Mouse (Mus musculus): ENCODE measurements around the gene Egln3.

The Egln3 gene

DNA sequence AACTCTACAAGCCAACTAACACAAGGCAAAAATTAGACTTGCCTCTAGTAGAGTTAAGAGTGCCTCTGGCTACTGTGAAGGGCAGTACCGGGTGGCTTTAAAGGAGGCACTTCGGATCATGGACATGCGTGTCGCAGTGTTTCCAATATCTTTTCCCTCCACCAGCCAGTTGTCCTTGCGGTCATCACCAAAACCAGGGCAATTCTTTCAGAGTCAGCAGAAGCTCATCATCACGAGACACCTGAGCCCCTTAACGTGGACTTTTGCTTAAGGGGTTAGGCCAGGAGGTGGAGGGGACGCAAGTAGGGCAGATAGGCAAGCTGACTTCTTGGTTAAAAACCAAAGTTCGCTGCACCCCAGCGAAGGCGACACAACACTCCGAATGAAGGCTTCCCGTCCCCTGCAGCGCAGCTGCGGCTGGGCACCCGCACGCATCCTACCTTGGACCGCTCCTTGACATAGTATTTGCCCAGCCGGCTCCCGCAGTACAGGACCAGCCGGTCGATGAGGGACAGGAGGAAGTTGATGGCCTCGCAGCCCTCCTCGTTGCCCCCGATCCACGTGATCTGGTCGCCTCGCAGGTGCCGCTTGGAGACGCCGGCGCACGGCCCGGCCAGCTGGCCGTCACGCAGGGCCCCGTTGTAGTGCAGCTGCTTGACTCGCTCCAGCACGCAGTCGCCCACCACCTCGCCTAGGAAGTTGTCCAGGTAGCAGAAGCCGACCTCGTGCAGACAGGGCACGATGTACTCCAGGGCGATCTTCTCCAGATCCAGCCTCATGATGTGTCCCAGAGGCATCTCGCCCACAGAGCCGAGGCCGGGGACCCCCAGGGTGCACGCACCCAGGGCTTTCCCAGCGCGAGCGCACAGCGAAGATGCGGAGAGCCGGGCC lies 650 bp downstream of the Egln3 start:
- DNase-seq (ENCODE audit: low spot score) = peak; percentile 19

DNA sequence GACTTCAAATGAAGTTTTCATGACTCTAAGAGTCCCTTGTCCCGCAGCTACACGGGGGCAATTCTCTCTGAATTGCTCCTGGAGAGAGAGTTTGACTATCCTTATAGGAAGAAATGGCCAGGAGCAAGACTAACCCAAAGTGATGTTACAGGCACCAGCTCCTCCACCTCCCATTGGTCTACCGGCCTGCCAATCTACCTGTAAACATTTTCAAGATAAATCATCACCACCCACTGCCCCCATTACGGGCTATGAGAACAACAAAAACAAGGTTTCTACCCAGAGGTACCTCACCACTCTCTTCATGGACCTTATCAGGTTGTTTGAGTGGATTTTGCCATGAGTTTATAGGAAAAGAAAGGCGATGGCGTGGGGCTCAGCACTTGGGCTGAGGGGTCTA lies 1.4 kb downstream of the Egln3 start:
- no peak for DNase-seq (ENCODE audit: low spot score)

DNA sequence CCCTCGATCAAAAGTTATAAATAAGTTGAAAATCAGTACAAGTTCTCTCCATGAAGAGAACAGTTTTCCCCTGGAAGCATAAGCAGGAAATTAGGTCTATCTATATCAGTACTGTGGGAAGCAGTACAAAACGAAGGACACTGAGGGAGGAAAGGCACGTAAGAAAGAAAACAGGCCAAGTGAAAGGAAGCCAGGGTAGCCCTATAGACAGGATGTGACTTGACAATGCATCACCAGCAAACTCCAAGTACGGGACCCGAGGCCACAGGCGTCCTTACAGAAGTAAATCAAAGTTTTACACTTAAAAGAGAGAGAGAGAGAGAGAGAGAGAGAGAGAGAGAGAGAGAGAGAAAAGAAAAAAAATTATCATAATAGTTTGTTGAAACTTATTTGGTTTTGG lies 2.8 kb downstream of the Egln3 start:
- no peak for DNase-seq (ENCODE audit: low spot score)

DNA sequence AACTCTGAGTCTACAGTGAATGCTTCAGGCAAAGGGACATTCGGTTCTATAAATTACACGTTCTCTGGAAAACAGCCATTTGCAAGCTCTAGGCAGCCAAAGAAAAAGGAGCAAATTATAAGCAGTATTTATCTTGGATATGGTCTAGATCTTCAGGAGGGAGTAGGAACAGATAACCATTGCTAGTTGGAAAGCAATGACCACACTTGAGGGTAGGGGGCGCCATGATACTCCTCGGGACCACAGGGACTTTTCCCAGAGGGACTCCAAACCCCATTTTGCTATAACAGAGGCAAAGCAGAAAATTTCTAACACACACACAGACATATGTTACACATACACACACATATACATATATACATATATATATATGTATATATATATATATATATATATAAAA lies 3.5 kb downstream of the Egln3 start:
- no peak for DNase-seq (ENCODE audit: low spot score)

DNA sequence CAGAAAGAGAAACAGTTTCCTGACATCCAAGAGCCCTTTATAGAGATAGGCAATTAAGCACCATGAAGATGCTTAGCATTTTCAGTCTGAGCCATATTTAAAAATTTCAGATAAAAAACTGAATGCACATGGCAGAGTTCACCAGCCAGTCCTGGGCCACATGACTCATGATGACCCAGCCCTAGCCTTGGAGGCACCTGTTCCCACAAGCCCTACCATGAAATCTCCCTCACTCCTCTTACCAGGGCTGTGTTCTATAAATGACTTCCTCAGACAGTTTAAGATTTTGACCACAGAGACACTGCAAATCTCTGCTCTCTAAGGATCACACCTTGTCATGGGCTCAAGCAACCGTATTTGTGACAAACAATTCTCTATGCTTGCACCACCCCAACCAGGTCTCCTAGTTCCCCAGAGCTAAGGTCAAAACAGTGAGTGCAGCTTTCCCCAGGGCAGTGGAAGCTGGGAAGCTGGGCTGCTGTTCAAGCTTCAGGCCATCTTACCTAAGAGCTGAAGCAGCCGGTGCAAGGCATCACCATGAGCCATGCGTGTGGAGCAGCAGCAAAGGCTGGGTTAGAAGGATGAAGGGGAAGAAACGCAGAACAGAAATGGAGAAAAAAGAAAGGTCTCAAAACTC lies 5.3 kb downstream of the Egln3 start:
- DNase-seq (ENCODE audit: low spot score) = no peak

DNA sequence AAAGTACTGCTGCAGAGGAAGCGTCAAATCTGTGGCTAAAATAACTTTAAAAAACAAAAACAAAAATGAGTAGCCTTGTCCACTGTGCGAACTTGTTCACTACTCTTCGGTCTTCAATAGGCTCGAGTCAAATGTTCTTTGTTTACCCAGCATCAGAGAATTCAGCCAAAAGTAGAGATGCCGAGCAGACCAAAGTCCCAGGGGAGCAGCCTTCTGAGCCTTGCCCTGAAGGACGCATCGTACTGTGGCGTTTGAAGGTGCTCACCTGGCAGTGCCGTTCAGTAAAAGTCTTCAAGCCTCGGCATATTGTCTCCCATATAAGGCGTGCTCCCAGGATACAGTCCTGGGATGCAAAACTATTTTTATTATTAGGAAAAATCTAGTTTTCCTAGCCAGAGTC lies 5.8 kb downstream of the Egln3 start:
- no peak for DNase-seq (ENCODE audit: low spot score)

DNA sequence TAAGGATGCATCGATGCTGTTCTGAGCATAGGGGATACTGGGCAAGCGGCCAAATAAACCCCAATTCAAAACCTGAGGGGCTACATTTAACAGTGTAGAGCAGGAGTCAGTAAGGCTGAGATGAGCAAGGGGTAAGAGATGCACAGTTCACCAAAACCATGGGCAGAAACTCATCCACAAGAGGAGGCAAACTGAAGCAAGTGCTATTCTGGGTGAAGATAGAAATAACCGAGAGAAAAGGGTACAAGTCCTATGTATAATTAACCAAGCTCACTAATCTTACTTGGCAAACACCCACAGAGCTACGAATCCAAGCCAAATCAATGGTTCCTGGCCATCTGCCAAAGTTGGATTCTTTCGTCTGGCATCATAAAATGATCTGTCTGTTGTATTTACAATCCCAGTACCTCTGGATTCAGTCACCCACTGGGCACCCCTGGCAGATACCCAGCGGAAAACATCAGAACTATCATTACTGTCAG lies 6.3 kb downstream of the Egln3 start:
- no peak for DNase-seq (ENCODE audit: low spot score)

DNA sequence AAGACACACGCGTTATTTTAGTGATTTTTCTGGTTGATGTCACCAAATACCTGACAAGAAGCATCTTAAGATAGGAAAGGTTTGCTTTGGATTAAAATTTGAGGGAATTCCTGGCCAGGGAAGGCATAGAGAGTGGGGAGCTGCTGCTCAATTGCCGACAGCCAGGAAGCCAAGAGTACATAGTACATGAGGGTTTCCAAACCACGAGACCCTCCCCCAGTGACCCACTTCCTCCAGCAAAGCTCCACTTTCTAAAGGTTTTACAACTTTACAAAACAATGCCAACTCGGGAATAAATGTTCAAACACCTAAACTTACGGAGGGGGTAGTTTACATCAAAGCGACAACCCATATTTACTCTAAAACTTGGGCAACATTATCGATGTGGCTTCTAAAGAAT lies 6.8 kb downstream of the Egln3 start:
- DNase-seq (ENCODE audit: low spot score) = no peak

DNA sequence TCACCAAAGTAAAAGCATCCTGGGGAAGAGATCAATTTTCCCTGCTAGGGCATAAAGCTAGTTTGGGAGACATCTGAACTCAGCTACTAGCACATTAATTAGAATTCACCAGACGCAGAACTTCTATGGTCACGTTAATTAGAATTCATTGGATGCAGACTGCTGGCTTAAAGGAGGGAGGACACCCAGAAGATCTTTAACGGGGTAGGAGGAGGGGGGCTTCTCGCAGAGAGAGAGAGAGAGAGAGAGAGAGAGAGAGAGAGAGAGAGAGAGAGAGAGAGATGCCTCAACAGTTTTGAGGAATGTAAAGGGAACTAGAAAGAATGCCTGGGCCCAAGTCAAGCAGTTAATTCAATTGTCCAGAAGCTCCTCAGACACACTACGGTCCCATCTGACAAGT lies 9.5 kb downstream of the Egln3 start:
- DNase-seq (ENCODE audit: low spot score) = no peak

DNA sequence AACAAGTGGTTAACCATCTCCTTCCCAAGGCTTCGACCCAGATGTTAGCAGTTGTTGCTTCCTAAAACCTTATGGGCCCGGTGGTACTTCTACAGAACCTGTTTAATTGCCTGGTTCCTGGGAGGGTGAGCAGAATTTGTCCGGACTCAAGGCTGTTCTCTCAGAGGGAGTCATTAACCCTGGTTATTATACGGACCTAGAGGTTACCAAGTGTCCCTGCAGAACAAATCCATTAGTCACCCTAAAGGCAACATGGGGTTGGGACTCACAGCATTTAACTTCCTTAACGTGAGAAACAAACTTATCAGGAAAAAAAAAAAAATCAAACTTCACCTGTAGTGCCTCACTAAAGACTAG lies 11.4 kb downstream of the Egln3 start:
- no peak for DNase-seq (ENCODE audit: low spot score)

DNA sequence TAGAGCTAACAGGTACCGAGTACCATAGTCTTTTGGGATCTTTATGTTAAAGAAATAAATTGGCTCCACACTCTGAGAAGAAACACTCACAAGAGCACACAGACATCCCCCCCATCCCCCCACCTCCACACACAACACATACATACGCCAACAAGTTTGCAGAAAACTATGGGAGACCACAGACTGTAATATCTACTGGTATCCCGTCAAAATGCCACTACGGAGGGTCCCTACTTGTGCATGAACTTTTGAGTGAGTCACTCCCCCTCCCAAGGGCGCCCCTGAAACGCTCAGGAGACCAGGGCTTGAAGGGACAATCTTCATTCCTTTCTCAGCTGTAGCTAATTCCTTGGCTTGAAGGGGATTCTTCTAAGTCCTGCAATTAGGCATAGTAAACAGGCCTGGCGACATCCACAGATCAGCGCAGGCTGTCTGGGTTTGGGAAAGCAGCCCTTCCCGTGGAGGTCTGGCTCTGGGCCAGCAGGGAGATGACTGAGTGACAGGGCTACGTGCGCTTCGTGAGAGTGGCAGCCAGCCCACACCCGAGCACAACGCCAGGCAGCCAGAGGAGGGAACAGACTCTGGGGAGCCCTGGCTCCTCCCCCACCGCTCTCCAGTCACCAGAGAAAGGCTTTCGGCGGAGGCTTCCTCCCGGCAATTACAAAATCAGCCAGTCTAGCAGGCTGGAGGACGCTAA lies 11.9 kb downstream of the Egln3 start:
- DNase-seq (ENCODE audit: low spot score) = peak; percentile 68

DNA sequence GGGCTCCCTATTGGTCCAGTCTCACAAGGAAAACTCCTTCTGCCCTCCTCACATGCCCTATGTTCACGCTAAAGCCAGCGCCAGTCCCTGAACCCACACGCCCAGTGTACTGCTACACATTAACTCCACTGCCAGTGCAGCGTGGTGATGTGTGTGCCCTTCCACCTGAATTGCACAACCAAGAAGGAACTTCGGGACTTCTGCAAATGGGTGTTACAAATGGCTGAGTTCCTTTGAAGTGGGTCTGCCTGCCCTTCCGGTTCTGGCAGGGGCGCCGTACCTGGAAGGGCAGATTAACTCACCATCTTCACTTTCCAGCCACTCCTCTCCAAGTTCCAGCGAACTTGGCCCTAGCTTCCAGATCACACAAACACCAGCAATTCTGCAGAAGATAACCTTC lies 12.5 kb downstream of the Egln3 start:
- no peak for DNase-seq (ENCODE audit: low spot score)

DNA sequence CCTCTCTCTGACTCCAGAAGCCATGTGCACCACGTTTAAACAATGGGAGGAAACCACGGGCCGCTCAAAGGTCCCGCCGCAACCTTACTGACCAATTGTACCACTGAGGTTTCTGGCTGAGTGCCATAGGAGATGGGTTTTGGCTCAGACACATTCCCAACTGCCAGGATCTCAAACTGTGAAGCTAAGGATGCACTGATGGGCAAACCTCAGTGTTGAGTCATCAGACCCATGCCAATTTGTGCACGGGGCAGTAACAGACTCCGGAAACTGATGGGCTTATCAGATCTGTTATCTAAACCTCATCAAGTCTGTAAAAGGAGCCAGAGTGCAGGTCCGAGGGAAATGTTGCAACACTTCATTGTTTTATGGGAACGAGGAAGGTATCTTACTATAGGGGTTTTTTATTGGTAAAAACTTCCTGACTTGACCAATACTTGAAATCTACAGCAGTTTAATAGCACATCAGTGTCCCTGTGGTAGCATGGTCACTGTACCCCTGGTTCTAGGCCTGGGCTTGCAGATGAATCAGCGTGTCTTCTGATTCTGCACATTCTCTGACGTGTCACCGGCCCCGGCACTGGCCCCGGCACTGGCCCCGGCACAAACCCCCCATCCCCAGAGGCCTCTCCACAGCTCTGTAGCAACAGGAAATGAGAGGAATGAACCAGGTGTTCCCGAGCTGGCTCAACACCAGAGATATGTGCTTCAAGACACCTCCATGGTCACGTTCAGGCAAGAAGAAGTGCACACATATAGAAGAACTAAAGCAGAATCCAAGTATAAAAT lies 15.7 kb downstream of the Egln3 start:
- no peak for DNase-seq (ENCODE audit: low spot score)

DNA sequence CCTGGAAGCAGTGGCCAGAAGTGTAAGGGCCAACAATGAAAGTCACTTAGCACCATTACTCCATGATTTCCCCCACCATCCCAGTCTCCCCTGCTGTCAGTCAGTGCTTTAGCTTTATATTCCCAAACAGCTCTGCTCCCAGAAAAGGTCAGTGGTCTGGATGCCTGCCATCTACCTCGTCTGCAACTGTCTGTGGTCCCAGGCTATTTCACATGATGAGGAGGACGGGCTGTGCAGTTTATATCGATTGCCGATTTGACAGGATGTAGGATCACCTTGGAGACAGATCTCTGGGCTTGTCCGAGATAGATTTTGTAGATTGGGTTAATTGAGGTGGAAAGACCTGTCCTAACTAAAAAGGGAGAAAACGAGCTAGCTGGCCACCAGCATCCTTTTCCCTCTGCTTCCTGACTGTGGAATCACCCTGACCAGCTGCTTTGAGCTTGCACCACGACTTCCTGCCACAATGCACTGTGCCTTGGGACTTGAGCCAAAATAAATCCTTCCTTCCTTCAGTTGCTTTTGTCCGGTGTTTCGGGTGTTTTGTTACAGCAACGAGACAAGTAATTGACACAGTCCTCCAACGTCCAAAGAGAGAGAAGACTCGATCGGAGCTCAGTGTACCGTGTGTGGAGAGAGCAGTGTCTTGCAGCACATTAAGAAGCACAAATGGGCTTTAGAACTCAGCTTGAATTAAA lies 16.6 kb downstream of the Egln3 start:
- DNase-seq (ENCODE audit: low spot score) = no peak

DNA sequence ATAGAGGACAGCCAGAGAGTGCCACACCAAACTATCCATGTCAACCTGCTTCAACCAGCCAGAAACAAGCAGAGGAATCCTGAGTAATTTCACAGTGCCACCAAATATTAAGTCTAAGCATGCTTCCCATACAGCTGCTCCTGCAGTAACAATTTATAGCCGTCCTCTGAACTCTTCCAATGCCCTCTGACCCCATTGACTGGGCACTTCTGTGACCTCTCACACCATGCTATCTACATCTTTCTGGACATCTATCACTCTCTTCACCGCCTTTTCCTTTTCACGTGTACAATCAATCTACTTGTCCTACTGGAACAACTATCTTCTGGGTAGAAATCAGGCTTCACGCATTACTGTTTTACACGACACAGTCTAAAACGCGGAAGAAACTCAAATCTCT lies 19.4 kb downstream of the Egln3 start:
- DNase-seq (ENCODE audit: low spot score) = no peak

DNA sequence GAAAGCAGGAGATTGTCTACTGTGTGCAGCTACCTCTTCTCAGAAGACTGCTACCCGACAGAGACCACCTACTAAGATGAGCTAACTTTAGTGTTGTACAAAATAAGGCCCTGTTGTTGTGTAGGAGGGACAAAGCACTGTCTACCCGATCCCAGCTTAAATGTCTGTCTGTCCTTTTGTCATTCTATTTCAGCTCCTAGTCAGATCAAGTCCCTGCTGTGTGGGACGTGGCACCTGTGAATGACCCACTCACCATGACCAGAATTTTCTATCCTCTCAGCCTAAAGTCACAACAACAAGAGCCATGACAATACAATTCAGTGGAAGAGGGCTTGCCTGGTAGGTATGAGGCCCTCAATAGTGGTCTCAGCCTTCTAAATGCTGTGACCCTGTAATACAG lies 25.3 kb downstream of the Egln3 start:
- DNase-seq (ENCODE audit: low spot score) = no peak

DNA sequence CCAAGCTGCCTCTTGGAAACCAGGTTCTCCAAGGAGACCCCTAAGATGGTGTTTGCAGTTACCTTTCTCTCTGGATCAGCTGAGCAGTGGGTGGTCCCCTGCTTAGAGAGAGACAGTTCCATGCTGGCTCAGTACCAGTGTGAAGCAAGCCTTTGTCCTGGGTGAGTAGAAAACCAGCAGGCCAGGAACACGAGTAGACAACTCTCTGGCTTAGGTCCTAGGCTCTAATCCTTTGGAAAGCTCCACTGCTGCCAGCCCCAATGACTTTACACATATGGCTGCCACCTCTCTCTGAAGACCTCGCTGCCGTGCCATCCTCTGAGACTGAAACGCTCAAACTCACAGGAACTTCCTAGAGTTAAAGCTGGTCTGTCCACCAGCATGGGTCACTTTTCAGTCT lies 34.9 kb downstream of the Egln3 start:
- DNase-seq (ENCODE audit: low spot score) = no peak

DNA sequence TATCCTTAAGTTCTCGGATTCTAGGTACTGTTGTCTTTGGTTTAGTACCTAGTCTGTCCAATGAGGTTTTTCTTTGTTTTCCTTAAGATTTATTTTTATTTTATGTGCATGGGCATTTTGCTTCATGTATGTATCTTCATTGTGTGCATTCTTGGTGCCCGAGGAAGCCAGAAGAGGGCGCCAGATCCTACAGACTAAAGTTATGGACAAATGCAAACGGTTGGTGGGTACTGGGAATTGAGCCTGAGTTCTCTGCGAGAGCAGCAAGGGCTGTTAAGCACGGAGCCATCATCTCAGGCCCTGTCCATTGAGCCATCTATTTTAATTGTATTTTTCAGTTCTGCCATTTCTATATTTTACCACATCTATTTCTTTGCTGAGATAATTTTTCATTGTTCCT lies 35.9 kb downstream of the Egln3 start:
- no peak for DNase-seq (ENCODE audit: low spot score)

DNA sequence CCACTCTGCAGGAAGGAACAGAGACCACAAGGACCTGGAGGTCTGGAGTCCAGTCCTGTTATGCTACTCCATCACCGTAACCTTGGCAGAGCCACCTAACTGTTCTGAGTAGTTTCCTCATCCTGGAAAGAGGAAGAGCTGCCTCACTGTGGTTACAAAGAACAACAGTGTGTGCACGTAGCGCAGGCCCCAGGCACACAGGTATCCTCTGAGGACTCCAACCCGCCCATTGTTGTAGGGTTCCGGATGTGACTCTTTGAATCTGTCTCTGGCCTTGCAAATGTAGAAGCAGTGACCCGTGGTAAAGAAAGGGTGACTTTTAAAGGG lies 39.0 kb downstream of the Egln3 start:
- no peak for DNase-seq (ENCODE audit: low spot score)

DNA sequence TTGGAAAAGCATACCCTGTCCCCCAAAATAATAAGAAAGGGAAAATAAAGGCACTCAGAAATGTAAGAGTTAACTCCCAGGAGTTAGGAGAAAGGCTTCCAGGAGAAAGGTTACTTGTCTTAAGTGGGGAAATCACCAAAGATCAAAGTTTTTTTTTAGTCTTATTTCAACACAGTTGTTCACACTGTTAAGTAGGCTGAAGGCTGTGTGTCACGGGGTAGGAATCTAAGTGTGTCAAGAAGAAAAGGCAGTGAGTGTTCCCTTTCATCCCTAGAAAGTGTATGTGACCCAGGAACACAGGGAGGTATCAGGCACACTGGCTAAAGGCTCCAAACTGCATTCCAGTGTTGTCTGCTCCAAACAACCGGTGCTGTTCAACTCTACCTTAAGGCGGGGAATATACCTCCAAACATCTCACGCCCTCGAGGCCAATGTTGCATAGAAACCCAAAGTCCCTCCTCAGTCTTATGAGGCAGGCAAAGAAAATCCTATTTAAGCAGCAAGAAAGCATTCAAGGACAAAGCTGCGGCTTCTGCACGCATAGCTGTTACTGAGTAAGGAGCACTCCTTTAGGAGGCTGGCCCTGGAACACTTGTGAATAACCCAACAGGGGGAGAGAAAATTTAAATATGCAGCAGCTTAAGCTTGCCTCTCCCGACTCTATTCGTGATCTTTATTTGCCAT lies 39.5 kb downstream of the Egln3 start:
- DNase-seq (ENCODE audit: low spot score) = no peak

DNA sequence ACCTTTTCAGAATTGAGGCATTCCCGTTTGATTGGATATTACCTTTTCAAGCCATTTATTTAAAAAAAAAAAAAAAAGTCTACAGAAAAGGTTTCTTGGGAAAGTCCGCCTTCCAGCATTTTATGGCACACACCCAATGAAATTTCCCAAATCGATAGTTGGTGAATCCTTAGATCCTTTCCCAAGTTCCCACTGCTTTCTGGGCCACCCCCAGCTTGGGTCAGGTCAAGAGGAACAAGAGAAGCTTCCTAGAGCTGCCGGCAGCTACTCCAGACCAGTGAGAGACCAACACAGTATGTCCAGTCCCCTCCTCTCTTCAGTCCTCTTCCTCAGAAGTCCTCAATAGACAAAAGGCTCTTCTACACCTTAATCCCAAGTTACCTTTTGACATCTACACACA lies 40.5 kb downstream of the Egln3 start:
- DNase-seq (ENCODE audit: low spot score) = no peak

All from urinary bladder, postnatal 10 days (tissue).